ENCODE assay signal across 20 mouse cellular contexts in the genomic region with DNA sequence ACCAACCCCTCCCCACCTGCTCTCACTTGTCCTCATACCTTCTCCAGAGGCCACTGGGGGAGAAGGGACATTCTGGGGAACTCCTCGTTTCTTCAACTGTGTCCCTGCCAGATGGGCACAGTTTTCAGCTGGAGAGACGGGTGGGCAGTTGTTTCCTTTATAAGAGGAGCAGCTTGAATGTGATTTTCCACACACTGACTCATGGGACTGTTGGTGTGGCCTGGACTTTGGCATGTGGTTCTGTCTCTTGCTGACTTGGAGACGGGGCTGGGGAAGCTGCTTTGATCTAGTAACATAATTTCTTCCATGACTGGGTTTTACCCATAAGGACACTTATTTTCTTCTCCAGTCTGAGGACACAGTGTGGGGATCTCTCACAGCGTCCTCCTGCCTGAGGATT.
A peak's percentile ranks its signal among the peaks of the same experiment; 100 is the strongest.
DNase-seq lines count a peak whose midpoint lies in the region; ATAC-seq and TF ChIP-seq lines count a peak whose summit lies in the region.
"Had no signal": no experiment of that assay in that cellular context is flagged by ENCODE, and none has a peak within 500 bp of the region (broad histone marks: within the 10 kb centered on the region; RNA-seq: fewer than 3 reads in every experiment).

No protein-coding gene starts in this region.

- no peak for TF ChIP-seq CTCF in gastrocnemius, adult 2 months (IDR thresholded peaks at IDR 0.05)
- no peak for TF ChIP-seq CTCF in lung, postnatal 0 days (IDR thresholded peaks at IDR 0.05)

- H3K4me3 ChIP-seq in gastrocnemius, adult 2 months, result no peak overlapping the region
- H3K4me3 ChIP-seq in lung, postnatal 0 days (ENCODE audit: low read depth, low read length), result no peak overlapping the region
- H3K4me3 ChIP-seq in embryonic facial prominence, embryonic 10.5 days, result no peak overlapping the region
- no peak overlapping the region for H3K4me3 ChIP-seq in myocyte
- no peak overlapping the region for H3K4me3 ChIP-seq in hindbrain, embryonic 10.5 days
- H3K4me3 ChIP-seq: erythroblast, embryonic 14.5 days; neural tube, embryonic 12.5 days had no signal

- H3K79me2 ChIP-seq in myocyte (ENCODE audit: control insufficient read depth, insufficient read depth), result no peaks in the 10 kb centered on the region

- H3K36me3 ChIP-seq in lung, postnatal 0 days (ENCODE audit: insufficient read depth, low read length), result no peaks in the 10 kb centered on the region
- H3K36me3 ChIP-seq in embryonic facial prominence, embryonic 10.5 days (replicated peaks), result no peaks in the 10 kb centered on the region
- no peaks in the 10 kb centered on the region for H3K36me3 ChIP-seq in myocyte (ENCODE audit: control insufficient read depth, insufficient read depth)
- H3K36me3 ChIP-seq in hindbrain, embryonic 10.5 days, result no peaks in the 10 kb centered on the region
- H3K36me3 ChIP-seq: neural tube, embryonic 12.5 days had no signal

- no peak for DNase-seq in gastrocnemius, adult 2 months
- DNase-seq in gastrocnemius, postnatal 14 days, result no peak
- peak; percentile 62 for DNase-seq in lung, postnatal 0 days (ENCODE audit: low spot score)
- no peak for DNase-seq in lung, postnatal 14 days
- no peak for DNase-seq in embryonic facial prominence, embryonic 10.5 days (ENCODE audit: low spot score)
- DNase-seq in hindbrain, embryonic 10.5 days (ENCODE audit: low spot score), result no peak
- no peak for DNase-seq in layer of hippocampus, postnatal 36 days
- DNase-seq: cerebellum, postnatal 14 days; forebrain, postnatal 0 days; gastrocnemius, postnatal 10 days; kidney, adult 18-20 months; lung, embryonic 14.5 days; thymus, adult 2 months had no signal

- peak; percentile 37 for ATAC-seq in lung, postnatal 0 days
- ATAC-seq: activated CD4-positive, CD25-positive, alpha-beta regulatory T cell, adult 4 months; forebrain, postnatal 0 days; Patski had no signal

- no peak overlapping the region for H3K9ac ChIP-seq in lung, postnatal 0 days (replicated peaks; ENCODE audit: low read depth)
- H3K9ac ChIP-seq: forebrain, postnatal 0 days; hindbrain, embryonic 14.5 days; lung, embryonic 14.5 days; neural tube, embryonic 12.5 days had no signal

- no peak overlapping the region for H3ac ChIP-seq in myocyte (ENCODE audit: control insufficient read depth, insufficient read length)

- peak overlapping the region; percentile 49 for H3K27ac ChIP-seq in gastrocnemius, adult 2 months
- H3K27ac ChIP-seq in lung, postnatal 0 days (ENCODE audit: low read length), result peak overlapping the region; percentile 55
- peak overlapping the region; percentile 30; the same call in 1 of the 2 replicates for H3K27ac ChIP-seq in embryonic facial prominence, embryonic 10.5 days (replicated peaks)
- no peak overlapping the region for H3K27ac ChIP-seq in hindbrain, embryonic 10.5 days
- H3K27ac ChIP-seq: hindbrain, embryonic 14.5 days; neural tube, embryonic 12.5 days had no signal

- H3K9me3 ChIP-seq in lung, postnatal 0 days (ENCODE audit: low read length), result no peaks in the 10 kb centered on the region
- no peaks in the 10 kb centered on the region for H3K9me3 ChIP-seq in embryonic facial prominence, embryonic 10.5 days
- no peaks in the 10 kb centered on the region for H3K9me3 ChIP-seq in hindbrain, embryonic 10.5 days
- H3K9me3 ChIP-seq: neural tube, embryonic 12.5 days had no signal

- H3K27me3 ChIP-seq in lung, postnatal 0 days (replicated peaks; ENCODE audit: insufficient read depth, low read length), result no peaks in the 10 kb centered on the region
- no peaks in the 10 kb centered on the region for H3K27me3 ChIP-seq in embryonic facial prominence, embryonic 10.5 days (replicated peaks; ENCODE audit: low read depth, poor library complexity, severe bottlenecking)
- peaks cover 27% of the 10 kb centered on the region for H3K27me3 ChIP-seq in myocyte (ENCODE audit: control insufficient read depth, insufficient read depth, insufficient read length)
- no peaks in the 10 kb centered on the region for H3K27me3 ChIP-seq in hindbrain, embryonic 10.5 days (ENCODE audit: insufficient read depth, poor library complexity, severe bottlenecking)
- H3K27me3 ChIP-seq: neural tube, embryonic 12.5 days; Patski had no signal

- no peak for TF ChIP-seq EP300 in lung, postnatal 0 days (IDR thresholded peaks at IDR 0.05)

- H3K4me1 ChIP-seq in lung, postnatal 0 days (ENCODE audit: insufficient read depth, low read depth, low read length), result peaks cover 7% of the 10 kb centered on the region; the same call in 1 of the 2 replicates
- peaks cover 40% of the 10 kb centered on the region for H3K4me1 ChIP-seq in embryonic facial prominence, embryonic 10.5 days
- H3K4me1 ChIP-seq in hindbrain, embryonic 10.5 days (replicated peaks), result peaks cover 43% of the 10 kb centered on the region

- 64% methylated on average over 4 of the region's 4 CpGs for WGBS in lung, postnatal 0 days
- 70% methylated on average over 4 of the region's 4 CpGs for WGBS in embryonic facial prominence, embryonic 10.5 days
- WGBS in hindbrain, embryonic 10.5 days, result 77% methylated on average over 4 of the region's 4 CpGs

- no peak overlapping the region for H3K4me2 ChIP-seq in lung, postnatal 0 days (replicated peaks; ENCODE audit: low read depth, low read length)
- peak overlapping the region; percentile 13 for H3K4me2 ChIP-seq in myocyte (ENCODE audit: low read depth)
- H3K4me2 ChIP-seq: hindbrain, embryonic 14.5 days; liver, embryonic 11.5 days; lung, embryonic 14.5 days; neural tube, embryonic 12.5 days had no signal

- TF ChIP-seq POLR2A in myocyte (IDR thresholded peaks at IDR 0.05; ENCODE audit: insufficient read length, low read depth), result no peak

- intact Hi-C loops in gastrocnemius, adult 2 months (cut with DNase I), result no loop called here
- intact Hi-C loops in gastrocnemius, postnatal 14 days (cut with DNase I; ENCODE audit: low total_unique reads), result no loop called here

TF ChIP-seq in myocyte, 11 proteins besides CTCF, POLR2A, EP300 and RAD21:
- no peak for TF ChIP-seq TCF3 (IDR thresholded peaks at IDR 0.05; ENCODE audit: insufficient read length, low read depth)
- TF ChIP-seq MYOD1 (IDR thresholded peaks at IDR 0.05; ENCODE audit: control insufficient read depth in 1 of 3, insufficient read length in 2 of 3, low read depth in 2 of 3), result no peak
- no peak for TF ChIP-seq TCF12 (IDR thresholded peaks at IDR 0.05; ENCODE audit: insufficient read depth, poor library complexity, severe bottlenecking)
- TF ChIP-seq E2F4 (IDR thresholded peaks at IDR 0.05; ENCODE audit: insufficient read depth), result no peak
- no peak for TF ChIP-seq SRF (IDR thresholded peaks at IDR 0.05; ENCODE audit: control insufficient read depth, insufficient read length, low read depth)
- TF ChIP-seq USF1 (IDR thresholded peaks at IDR 0.05; ENCODE audit: low read depth), result no peak
- TF ChIP-seq MAX (IDR thresholded peaks at IDR 0.05; ENCODE audit: low read depth), result no peak
- no peak for TF ChIP-seq POLR2AphosphoS2 (IDR thresholded peaks at IDR 0.05; ENCODE audit: insufficient read length, low read depth)
- no peak for TF ChIP-seq REST (IDR thresholded peaks at IDR 0.05; ENCODE audit: insufficient read depth, insufficient read length)
- TF ChIP-seq MYOG (IDR thresholded peaks at IDR 0.05; ENCODE audit: control insufficient read depth in 1 of 3, insufficient read depth in 1 of 3, insufficient read length in 2 of 3, low read depth in 2 of 3), result no peak
- no peak for TF ChIP-seq CEBPB (IDR thresholded peaks at IDR 0.05; ENCODE audit: insufficient read depth, poor library complexity, severe bottlenecking)
